Mouse (Mus musculus) MEL (cell line): ENCODE data around the gene Spib.

ENCODE experiments used
- POLR2A ChIP-seq, 2 experiments: IDR thresholded peaks; 2 replicates each; pipeline ENCODE4 v1.6.1; 2011 to 2012; ENCODE audit warnings: low read length in 2 of 2, mild to moderate bottlenecking in 2 of 2, control low read depth in 1 of 2, improper control_type of control experiment in 1 of 2, low read depth in 1 of 2, moderate library complexity in 1 of 2; ENCODE audit not compliant: control insufficient read depth in 1 of 2, insufficient read depth in 1 of 2, poor library complexity in 1 of 2
- USF1 ChIP-seq: IDR thresholded peaks from 2 replicates; pipeline ENCODE4 v1.6.1; 2014; ENCODE audit warnings: low read depth, mild to moderate bottlenecking, inconsistent platforms, low read length, improper control_type of control experiment, moderate library complexity

DNA sequence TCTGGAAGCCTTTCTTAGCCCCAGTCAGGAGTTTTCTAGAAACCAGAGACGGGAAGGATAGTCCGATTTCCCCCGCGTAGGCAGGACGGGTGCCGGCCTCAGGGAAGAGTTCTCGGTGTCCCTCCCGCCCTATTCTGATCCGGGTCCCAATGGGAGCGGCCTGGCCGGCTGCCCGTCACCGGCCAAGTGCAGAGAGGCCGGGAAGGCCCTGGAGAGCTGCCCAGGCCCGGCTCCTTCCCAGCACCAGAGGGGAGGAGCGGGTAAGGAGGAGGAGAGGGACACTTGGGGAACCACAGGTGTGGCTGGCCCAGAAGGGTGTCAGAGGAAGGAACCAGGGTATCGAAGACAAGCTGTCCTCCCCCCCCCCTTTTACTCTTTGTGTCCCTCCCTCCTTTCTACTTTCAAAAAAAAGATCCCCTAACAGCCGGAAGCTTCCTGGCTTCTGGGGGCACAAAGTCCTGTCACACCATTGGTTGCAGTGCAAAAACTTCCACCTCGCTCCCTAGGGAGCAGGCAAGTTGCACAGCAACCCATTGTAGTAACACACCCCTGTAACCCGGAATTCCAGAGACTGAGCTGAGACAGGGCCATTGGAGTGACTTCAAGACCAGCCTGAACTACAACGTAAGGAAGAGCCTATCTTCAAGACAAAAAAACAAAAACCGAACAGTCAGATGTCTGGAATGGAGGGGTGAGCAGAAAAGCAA is 6.6 kb downstream of the Spib start:
- TF ChIP-seq POLR2A (IDR thresholded peaks at IDR 0.05; ENCODE audit: control insufficient read depth in 1 of 2, insufficient read depth in 1 of 2, low read depth in 1 of 2, low read length in 2 of 2, poor library complexity in 1 of 2) = no peak
- TF ChIP-seq USF1 = no peak
